Mouse (Mus musculus): ENCODE data around the gene Olfr266.

Olfr266 gene

GRCm38 (mm10) chr3:106826187-106826586 is at the start of gene Olfr266:
Gene Olfr266, minus strand, starts transcription at chr3:106826287.
- no peak for DNase-seq

GRCm38 (mm10) chr3:106875626-106876025 is 49.5 kb upstream of the Olfr266 start:
- no peak for DNase-seq

GRCm38 (mm10) chr3:106872893-106873292 is 46.8 kb upstream of the Olfr266 start:
- no peak for DNase-seq

GRCm38 (mm10) chr3:106832107-106832506 is 6.0 kb upstream of the Olfr266 start:
- DNase-seq = no peak

- DNase-seq = no peak
These were observed 8.4 kb downstream of the Olfr266 start for GRCm38 (mm10) chr3:106817676-106818075.

GRCm38 (mm10) chr3:106808972-106809695 is 17.0 kb downstream of the Olfr266 start:
- no peak for DNase-seq

- DNase-seq = no peak
These were observed 28.0 kb downstream of the Olfr266 start for GRCm38 (mm10) chr3:106798079-106798478.

- no peak for DNase-seq
These were observed 36.2 kb downstream of the Olfr266 start, which contains the start of gene Cd53 for GRCm38 (mm10) chr3:106789930-106790329. Gene Cd53, minus strand, starts transcription at chr3:106790149.

GRCm38 (mm10) chr3:106788440-106788887 is 37.6 kb downstream of the Olfr266 start:
- DNase-seq = no peak

- no peak for DNase-seq
These were observed 38.1 kb downstream of the Olfr266 start for GRCm38 (mm10) chr3:106787972-106788371.

- no peak for DNase-seq
These were observed 41.0 kb downstream of the Olfr266 start for GRCm38 (mm10) chr3:106785130-106785529.

GRCm38 (mm10) chr3:106771834-106772233 is 54.3 kb downstream of the Olfr266 start:
- DNase-seq = no peak

Data from cerebellum, postnatal 10 days (tissue).